Mouse (Mus musculus): Measurements from ENCODE around the gene Pcp2. TPM values are rescaled to one million over a fixed set of nuclear protein-coding genes. Genes with fewer than 3 reads are reported as not detected.

Pcp2 gene
- polyA plus RNA-seq, 1 experiment from 2014 or later = 0.23 TPM

DNA sequence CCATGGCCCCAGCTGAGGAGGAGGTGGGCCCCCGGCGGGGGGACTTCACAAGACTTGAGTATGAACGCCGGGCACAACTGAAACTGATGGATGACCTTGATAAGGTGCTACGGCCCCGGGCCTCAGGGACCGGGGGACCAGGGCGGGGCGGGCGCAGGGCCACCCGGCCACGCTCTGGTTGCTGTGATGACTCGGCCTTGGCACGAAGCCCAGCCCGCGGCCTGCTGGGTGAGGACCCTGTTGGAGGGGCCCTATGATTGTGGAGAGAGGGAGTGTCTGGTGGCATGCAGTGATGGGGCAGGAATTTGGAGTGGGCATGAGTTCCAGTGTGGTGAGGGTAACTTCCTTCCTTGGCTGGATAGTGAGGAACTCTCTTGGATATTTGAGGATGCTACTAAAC lies 18.8 kb downstream of the Pcp2 start:
- no peak overlapping the region for H3K4me2 ChIP-seq
- no peak overlapping the region for H3K27ac ChIP-seq (ENCODE audit: low read depth, low read length)
- 94% methylated on average over 16 of the region's 16 CpGs for WGBS
- no peak overlapping the region for H3K9ac ChIP-seq (ENCODE audit: low read length)
- H3K4me3 ChIP-seq (ENCODE audit: low read depth, low read length) = no peak overlapping the region
- H3K27me3 ChIP-seq (ENCODE audit: control insufficient read depth, insufficient read depth, low read length) = no peaks in the 10 kb centered on the region
- DNase-seq (ENCODE audit: low spot score, missing footprints) = no peak
- H3K4me1 ChIP-seq (ENCODE audit: control insufficient read depth, insufficient read depth, low read length) = no peaks in the 10 kb centered on the region
- H3K9me3 ChIP-seq (ENCODE audit: control insufficient read depth, low read length) = no peaks in the 10 kb centered on the region
- H3K36me3 ChIP-seq (ENCODE audit: control insufficient read depth, insufficient read depth, low read length) = peaks cover 30% of the 10 kb centered on the region
- ATAC-seq (ENCODE audit: low FRiP score) = no peak

GRCm38 (mm10) chr8:3603439-3603838 lies 21.9 kb downstream of the Pcp2 start:
- 84% methylated on average over 13 of the region's 13 CpGs for WGBS
- ATAC-seq (ENCODE audit: low FRiP score) (no peak), DNase-seq (ENCODE audit: low spot score, missing footprints) (no peak)
- H3K4me1 ChIP-seq (ENCODE audit: control insufficient read depth, insufficient read depth, low read length) = no peaks in the 10 kb centered on the region
- no peak overlapping the region for H3K4me2 ChIP-seq
- no peak overlapping the region for H3K27ac ChIP-seq (ENCODE audit: low read depth, low read length)
- H3K9ac ChIP-seq (ENCODE audit: low read length) = no peak overlapping the region
- peaks cover 12% of the 10 kb centered on the region for H3K36me3 ChIP-seq (ENCODE audit: control insufficient read depth, insufficient read depth, low read length)
- H3K9me3 ChIP-seq (ENCODE audit: control insufficient read depth, low read length) = no peaks in the 10 kb centered on the region
- H3K27me3 ChIP-seq (ENCODE audit: control insufficient read depth, insufficient read depth, low read length) = no peaks in the 10 kb centered on the region
- H3K4me3 ChIP-seq (ENCODE audit: low read depth, low read length) = no peak overlapping the region

DNA sequence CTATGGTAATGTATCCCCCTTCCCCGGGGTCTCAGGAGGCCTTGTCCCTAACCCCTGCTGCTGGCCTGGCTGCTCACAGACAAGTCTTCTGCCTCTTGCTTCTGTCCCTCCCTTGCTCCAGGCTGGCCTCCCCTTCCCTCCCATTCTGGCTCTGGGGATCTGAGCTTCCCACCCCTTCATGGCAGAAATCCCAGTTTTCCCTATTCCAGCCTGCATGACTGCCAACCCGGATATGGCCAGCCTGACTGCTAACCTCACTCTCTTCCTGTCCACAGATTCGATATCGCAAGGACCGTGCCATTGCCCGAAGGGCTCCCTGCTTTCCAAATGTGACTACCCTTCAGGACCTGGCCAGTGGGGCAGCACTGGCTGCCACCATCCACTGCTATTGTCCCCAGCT lies 24.9 kb downstream of the Pcp2 start:
- WGBS = 91% methylated on average over 6 of the region's 6 CpGs
- no peak overlapping the region for H3K4me3 ChIP-seq (ENCODE audit: low read depth, low read length)
- DNase-seq (ENCODE audit: low spot score, missing footprints) = no peak
- no peak overlapping the region for H3K27ac ChIP-seq (ENCODE audit: low read depth, low read length)
- H3K36me3 ChIP-seq (ENCODE audit: control insufficient read depth, insufficient read depth, low read length) = peaks cover 7% of the 10 kb centered on the region
- H3K9ac ChIP-seq (ENCODE audit: low read length) = no peak overlapping the region
- no peaks in the 10 kb centered on the region for H3K4me1 ChIP-seq (ENCODE audit: control insufficient read depth, insufficient read depth, low read length)
- no peaks in the 10 kb centered on the region for H3K9me3 ChIP-seq (ENCODE audit: control insufficient read depth, low read length)
- H3K27me3 ChIP-seq (ENCODE audit: control insufficient read depth, insufficient read depth, low read length) = no peaks in the 10 kb centered on the region
- no peak overlapping the region for H3K4me2 ChIP-seq
- ATAC-seq (ENCODE audit: low FRiP score) = no peak

- H3K36me3 ChIP-seq (ENCODE audit: control insufficient read depth, insufficient read depth, low read length) = peaks cover 5% of the 10 kb centered on the region
- DNase-seq (ENCODE audit: low spot score, missing footprints) (no peak), ATAC-seq (ENCODE audit: low FRiP score) (no peak)
- no peak overlapping the region for H3K9ac ChIP-seq (ENCODE audit: low read length)
- no peak overlapping the region for H3K27ac ChIP-seq (ENCODE audit: low read depth, low read length)
- H3K27me3 ChIP-seq (ENCODE audit: control insufficient read depth, insufficient read depth, low read length) = no peaks in the 10 kb centered on the region
- H3K9me3 ChIP-seq (ENCODE audit: control insufficient read depth, low read length) = no peaks in the 10 kb centered on the region
- no peak overlapping the region for H3K4me2 ChIP-seq
- 93% methylated on average over 1 of the region's 1 CpGs for WGBS
- no peaks in the 10 kb centered on the region for H3K4me1 ChIP-seq (ENCODE audit: control insufficient read depth, insufficient read depth, low read length)
- no peak overlapping the region for H3K4me3 ChIP-seq (ENCODE audit: low read depth, low read length)
Observed at GRCm38 (mm10) chr8:3599219-3599618, 26.1 kb downstream of the Pcp2 start.

DNA sequence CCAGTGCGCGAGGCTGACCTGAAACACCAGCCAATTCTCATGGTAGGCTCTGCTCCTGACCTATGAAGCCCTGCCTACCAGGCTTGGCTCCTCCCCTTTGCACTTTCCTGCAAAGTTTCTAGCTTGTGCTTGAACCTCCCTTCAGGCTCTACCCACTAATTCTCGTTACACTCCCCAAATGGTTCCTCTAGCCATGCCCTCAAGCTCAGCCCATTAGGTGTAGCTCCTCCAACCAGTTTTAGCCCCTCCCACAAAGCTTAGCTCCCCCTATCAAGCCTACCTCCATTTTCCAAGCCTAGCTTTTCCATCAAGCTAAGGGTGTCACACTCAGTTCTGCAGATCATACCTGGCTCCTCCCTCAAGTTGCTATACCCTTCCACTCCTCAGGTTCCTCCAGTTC lies 27.3 kb downstream of the Pcp2 start:
- H3K27ac ChIP-seq (ENCODE audit: low read depth, low read length) = no peak overlapping the region
- no peak for ATAC-seq (ENCODE audit: low FRiP score)
- 83% methylated on average over 3 of the region's 3 CpGs for WGBS
- DNase-seq (ENCODE audit: low spot score, missing footprints) = no peak
- no peak overlapping the region for H3K9ac ChIP-seq (ENCODE audit: low read length)
- H3K27me3 ChIP-seq (ENCODE audit: control insufficient read depth, insufficient read depth, low read length) = no peaks in the 10 kb centered on the region
- H3K4me1 ChIP-seq (ENCODE audit: control insufficient read depth, insufficient read depth, low read length) = no peaks in the 10 kb centered on the region
- H3K4me3 ChIP-seq (ENCODE audit: low read depth, low read length) = no peak overlapping the region
- H3K36me3 ChIP-seq (ENCODE audit: control insufficient read depth, insufficient read depth, low read length) = no peaks in the 10 kb centered on the region; the same call in 1 of the 2 replicates
- H3K4me2 ChIP-seq = no peak overlapping the region
- H3K9me3 ChIP-seq (ENCODE audit: control insufficient read depth, low read length) = no peaks in the 10 kb centered on the region

- Histone ChIP-seq H3K4me2 (no peak overlapping the region), H3K27me3 (ENCODE audit: control insufficient read depth, insufficient read depth, low read length) (no peaks in the 10 kb centered on the region), H3K9me3 (ENCODE audit: control insufficient read depth, low read length) (no peaks in the 10 kb centered on the region), H3K27ac (ENCODE audit: low read depth, low read length) (no peak overlapping the region), H3K4me1 (ENCODE audit: control insufficient read depth, insufficient read depth, low read length) (no peaks in the 10 kb centered on the region), H3K9ac (ENCODE audit: low read length) (no peak overlapping the region), H3K36me3 (ENCODE audit: control insufficient read depth, insufficient read depth, low read length) (no peaks in the 10 kb centered on the region; the same call in 1 of the 2 replicates), H3K4me3 (ENCODE audit: low read depth, low read length) (no peak overlapping the region)
- WGBS = 92% methylated on average over 2 of the region's 2 CpGs
- no peak for DNase-seq (ENCODE audit: low spot score, missing footprints)
- no peak for ATAC-seq (ENCODE audit: low FRiP score)
Observed at GRCm38 (mm10) chr8:3594466-3594865, 30.9 kb downstream of the Pcp2 start.

GRCm38 (mm10) chr8:3593470-3593869 lies 31.9 kb downstream of the Pcp2 start:
- H3K36me3 ChIP-seq (ENCODE audit: control insufficient read depth, insufficient read depth, low read length) = no peaks in the 10 kb centered on the region; the same call in 1 of the 2 replicates
- H3K27me3 ChIP-seq (ENCODE audit: control insufficient read depth, insufficient read depth, low read length) = no peaks in the 10 kb centered on the region
- ATAC-seq (ENCODE audit: low FRiP score) (no peak), DNase-seq (ENCODE audit: low spot score, missing footprints) (no peak)
- no peaks in the 10 kb centered on the region for H3K4me1 ChIP-seq (ENCODE audit: control insufficient read depth, insufficient read depth, low read length)
- 77% methylated on average over 3 of the region's 3 CpGs for WGBS
- no peak overlapping the region for H3K4me3 ChIP-seq (ENCODE audit: low read depth, low read length)
- H3K27ac ChIP-seq (ENCODE audit: low read depth, low read length) = no peak overlapping the region
- no peak overlapping the region for H3K4me2 ChIP-seq
- H3K9ac ChIP-seq (ENCODE audit: low read length) = no peak overlapping the region
- no peaks in the 10 kb centered on the region for H3K9me3 ChIP-seq (ENCODE audit: control insufficient read depth, low read length)

DNA sequence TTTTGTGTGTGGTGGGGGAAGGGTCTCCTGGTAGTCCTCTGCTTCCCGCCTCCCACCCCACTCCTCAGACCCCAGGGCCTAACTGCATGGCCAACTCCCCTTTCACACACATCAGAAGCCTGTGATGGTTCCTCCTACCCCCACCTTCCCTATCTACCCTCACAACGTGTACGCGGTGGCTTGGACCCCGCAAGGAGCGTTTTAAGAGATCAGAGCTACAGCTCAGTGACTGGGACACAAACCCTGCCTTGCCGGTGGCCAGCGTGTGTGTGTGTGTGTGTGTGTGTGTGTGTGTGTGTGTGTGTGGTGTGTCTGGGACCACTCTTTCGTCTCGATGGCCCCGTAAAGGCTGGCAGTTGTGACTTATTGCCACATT lies 37.1 kb downstream of the Pcp2 start:
- DNase-seq (ENCODE audit: low spot score, missing footprints) = peak; percentile 91
- peak overlapping the region; percentile 95 for H3K4me2 ChIP-seq
- peak; percentile 72 for ATAC-seq (ENCODE audit: low FRiP score)
- peaks cover 3% of the 10 kb centered on the region for H3K27me3 ChIP-seq (ENCODE audit: control insufficient read depth, insufficient read depth, low read length)
- H3K9ac ChIP-seq (ENCODE audit: low read length) = peak overlapping the region; percentile 89
- peak overlapping the region; percentile 83 for H3K4me3 ChIP-seq (ENCODE audit: low read depth, low read length)
- H3K9me3 ChIP-seq (ENCODE audit: control insufficient read depth, low read length) = no peaks in the 10 kb centered on the region
- no peaks in the 10 kb centered on the region for H3K36me3 ChIP-seq (ENCODE audit: control insufficient read depth, insufficient read depth, low read length)
- 2% methylated on average over 11 of the region's 11 CpGs for WGBS
- H3K4me1 ChIP-seq (ENCODE audit: control insufficient read depth, insufficient read depth, low read length) = no peaks in the 10 kb centered on the region
- no peak overlapping the region for H3K27ac ChIP-seq (ENCODE audit: low read depth, low read length)

- under 1% methylated on average over 68 of the region's 77 CpGs for WGBS
- Histone ChIP-seq H3K9ac (ENCODE audit: low read length) (peak overlapping the region; percentile 89), H3K36me3 (ENCODE audit: control insufficient read depth, insufficient read depth, low read length) (no peaks in the 10 kb centered on the region), H3K4me2 (peak overlapping the region; percentile 95), H3K27me3 (ENCODE audit: control insufficient read depth, insufficient read depth, low read length) (peaks cover 3% of the 10 kb centered on the region), H3K9me3 (ENCODE audit: control insufficient read depth, low read length) (no peaks in the 10 kb centered on the region), H3K4me3 (ENCODE audit: low read depth, low read length) (peak overlapping the region; percentile 83), H3K4me1 (ENCODE audit: control insufficient read depth, insufficient read depth, low read length) (no peaks in the 10 kb centered on the region), H3K27ac (ENCODE audit: low read depth, low read length) (no peak overlapping the region; the same call in 1 of the 2 replicates)
- DNase-seq (ENCODE audit: low spot score, missing footprints) (peak; percentile 96), ATAC-seq (ENCODE audit: low FRiP score) (peak; percentile 79)
Observed at GRCm38 (mm10) chr8:3587391-3588257, 37.7 kb downstream of the Pcp2 start.

All from midbrain, embryonic 11.5 days (tissue).